19 mouse cellular contexts compared by ENCODE assay signal in the genomic region with DNA sequence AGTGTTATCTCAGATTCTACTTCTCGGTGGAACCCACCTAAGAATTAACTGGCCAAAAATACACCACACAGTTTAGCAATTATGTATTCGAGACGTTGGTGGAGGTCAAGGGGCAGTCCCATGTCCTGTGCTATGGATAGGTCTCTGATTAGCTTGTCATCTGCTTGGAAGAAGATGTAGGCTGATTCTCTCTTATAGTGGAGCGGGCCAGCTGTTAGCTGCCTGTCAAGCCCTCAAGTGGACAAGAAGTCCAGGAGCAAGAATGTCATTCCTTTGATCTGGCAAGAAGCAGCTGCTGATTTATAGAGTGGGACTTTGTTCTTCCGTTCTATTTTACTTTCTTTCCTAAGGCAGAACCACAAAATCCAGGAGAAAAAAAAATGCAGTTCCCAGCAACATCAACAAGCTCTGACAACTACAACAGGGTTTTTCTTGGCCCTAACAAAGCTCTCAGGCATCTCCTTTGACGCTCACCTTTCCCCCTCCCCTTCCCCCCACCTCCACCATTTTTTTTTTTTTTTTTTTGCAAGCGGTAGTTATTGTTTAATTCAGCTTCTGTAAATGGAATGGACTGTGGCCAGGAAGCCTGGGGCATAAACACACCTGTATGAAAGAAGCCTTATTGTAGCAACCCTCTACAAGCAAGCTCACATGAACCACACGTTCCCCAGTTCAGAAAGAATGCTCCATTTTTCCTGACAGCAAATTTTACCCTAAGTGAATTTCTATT.
DNase-seq lines count a peak whose midpoint lies in the region; ATAC-seq and TF ChIP-seq lines count a peak whose summit lies in the region.
"Had no signal": no experiment of that assay in that cellular context is flagged by ENCODE, and none has a peak within 500 bp of the region (broad histone marks: within the 10 kb centered on the region; RNA-seq: fewer than 3 reads in every experiment).

No protein-coding gene starts in this region.

- no peak overlapping the region for H3K9ac ChIP-seq in kidney, embryonic 15.5 days
- H3K9ac ChIP-seq in lung, embryonic 16.5 days (ENCODE audit: low read length): no peak overlapping the region
- no peak overlapping the region for H3K9ac ChIP-seq in limb, embryonic 13.5 days
- H3K9ac ChIP-seq: limb, embryonic 15.5 days; neural tube, embryonic 12.5 days had no signal

- no peaks in the 10 kb centered on the region for H3K27me3 ChIP-seq in heart, embryonic 10.5 days (ENCODE audit: insufficient read depth, poor library complexity, severe bottlenecking)
- no peaks in the 10 kb centered on the region for H3K27me3 ChIP-seq in kidney, embryonic 15.5 days
- no peaks in the 10 kb centered on the region; the same call in 1 of the 2 replicates for H3K27me3 ChIP-seq in kidney, adult 2 months (replicated peaks; ENCODE audit: control insufficient read depth, insufficient read depth, low read length)
- H3K27me3 ChIP-seq in lung, embryonic 16.5 days (ENCODE audit: control insufficient read depth, insufficient read depth, low read depth, low read length): no peaks in the 10 kb centered on the region
- H3K27me3 ChIP-seq in limb, embryonic 13.5 days: peaks cover 20% of the 10 kb centered on the region
- H3K27me3 ChIP-seq: neural tube, embryonic 12.5 days had no signal

- no peaks in the 10 kb centered on the region for H3K36me3 ChIP-seq in heart, embryonic 10.5 days
- H3K36me3 ChIP-seq in kidney, embryonic 15.5 days: no peaks in the 10 kb centered on the region
- no peaks in the 10 kb centered on the region for H3K36me3 ChIP-seq in kidney, adult 2 months (ENCODE audit: control insufficient read depth, insufficient read depth, low read length)
- no peaks in the 10 kb centered on the region for H3K36me3 ChIP-seq in lung, embryonic 16.5 days (ENCODE audit: control insufficient read depth, insufficient read depth, low read length)
- no peaks in the 10 kb centered on the region for H3K36me3 ChIP-seq in limb, embryonic 13.5 days
- H3K36me3 ChIP-seq: limb, embryonic 15.5 days; neural tube, embryonic 12.5 days had no signal

- ATAC-seq in kidney, embryonic 15.5 days (replicated peaks; ENCODE audit: low FRiP score): peak; percentile 46
- ATAC-seq in lung, embryonic 16.5 days (ENCODE audit: low read depth): peak; percentile 76; the same call in 1 of the 2 replicates
- peak; percentile 19; the same call in 1 of the 2 replicates for ATAC-seq in limb, embryonic 13.5 days (ENCODE audit: low FRiP score, low read depth)
- ATAC-seq: intestine, postnatal 0 days had no signal

- no peaks in the 10 kb centered on the region for H3K9me3 ChIP-seq in heart, embryonic 10.5 days
- H3K9me3 ChIP-seq in kidney, embryonic 15.5 days (replicated peaks): no peaks in the 10 kb centered on the region
- no peaks in the 10 kb centered on the region for H3K9me3 ChIP-seq in lung, embryonic 16.5 days (ENCODE audit: control insufficient read depth, low read length)
- no peaks in the 10 kb centered on the region for H3K9me3 ChIP-seq in limb, embryonic 13.5 days
- H3K9me3 ChIP-seq: limb, embryonic 15.5 days; neural tube, embryonic 12.5 days had no signal

- DNase-seq in heart, embryonic 10.5 days (ENCODE audit: low spot score): no peak
- no peak for DNase-seq in heart, postnatal 4 days
- no peak for DNase-seq in kidney, adult 2 months
- DNase-seq in lung, postnatal 14 days: no peak
- DNase-seq in left cerebral cortex, postnatal 4 days: no peak
- DNase-seq: adrenal gland, adult 8-10 months; cerebellum, postnatal 10 days; embryo, embryonic 11 days; gastrocnemius, adult 2 months; heart, adult 18-20 months; right cerebral cortex, postnatal 25 days had no signal

- H3K4me3 ChIP-seq in heart, embryonic 10.5 days: no peak overlapping the region
- H3K4me3 ChIP-seq in kidney, embryonic 15.5 days (replicated peaks): no peak overlapping the region
- H3K4me3 ChIP-seq in kidney, adult 2 months (ENCODE audit: insufficient read depth, low read depth, low read length): no peak overlapping the region
- H3K4me3 ChIP-seq in lung, embryonic 16.5 days (ENCODE audit: low read length): no peak overlapping the region
- no peak overlapping the region for H3K4me3 ChIP-seq in limb, embryonic 13.5 days
- H3K4me3 ChIP-seq: gastrocnemius, adult 2 months; left cerebral cortex, adult 2 months; limb, embryonic 15.5 days; neural tube, embryonic 12.5 days had no signal

- H3K4me2 ChIP-seq in kidney, embryonic 15.5 days: no peak overlapping the region
- no peak overlapping the region for H3K4me2 ChIP-seq in lung, embryonic 16.5 days (ENCODE audit: low read depth, low read length)
- H3K4me2 ChIP-seq in limb, embryonic 13.5 days (replicated peaks): no peak overlapping the region
- H3K4me2 ChIP-seq: limb, embryonic 15.5 days; neural tube, embryonic 12.5 days had no signal

- peaks cover 46% of the 10 kb centered on the region for H3K4me1 ChIP-seq in heart, embryonic 10.5 days
- H3K4me1 ChIP-seq in kidney, embryonic 15.5 days: peaks cover 56% of the 10 kb centered on the region
- H3K4me1 ChIP-seq in kidney, adult 2 months (ENCODE audit: control insufficient read depth, insufficient read depth, low read length): peaks cover 3% of the 10 kb centered on the region; the same call in 1 of the 2 replicates
- peaks cover 8% of the 10 kb centered on the region for H3K4me1 ChIP-seq in lung, embryonic 16.5 days (replicated peaks; ENCODE audit: control insufficient read depth, insufficient read depth, low read length)
- H3K4me1 ChIP-seq in limb, embryonic 13.5 days: peaks cover 18% of the 10 kb centered on the region
- H3K4me1 ChIP-seq: limb, embryonic 15.5 days had no signal

- no peak for TF ChIP-seq CTCF in kidney, adult 2 months (conservative IDR thresholded peaks at IDR 0.05; ENCODE audit: insufficient read depth, insufficient read length, low read depth, low read length)

- TF ChIP-seq POLR2A in kidney, adult 2 months (IDR thresholded peaks at IDR 0.05; ENCODE audit: low read depth, low read length): no peak

- H3K27ac ChIP-seq in heart, embryonic 10.5 days: peak overlapping the region; percentile 10
- peak overlapping the region; percentile 66 for H3K27ac ChIP-seq in kidney, embryonic 15.5 days
- no peak overlapping the region for H3K27ac ChIP-seq in kidney, adult 2 months (ENCODE audit: insufficient read depth, low read depth, low read length)
- no peak overlapping the region for H3K27ac ChIP-seq in lung, embryonic 16.5 days (ENCODE audit: low read length)
- H3K27ac ChIP-seq in limb, embryonic 13.5 days: no peak overlapping the region
- H3K27ac ChIP-seq: gastrocnemius, adult 2 months; left cerebral cortex, adult 2 months; limb, embryonic 15.5 days; neural tube, embryonic 12.5 days; stomach, postnatal 0 days had no signal

- 34% methylated on average over 8 of the region's 8 CpGs for WGBS in heart, embryonic 10.5 days
- WGBS in kidney, embryonic 15.5 days: 36% methylated on average over 8 of the region's 8 CpGs
- WGBS in kidney, adult 2 months: 28% methylated on average over 8 of the region's 8 CpGs
- WGBS in lung, embryonic 16.5 days: 24% methylated on average over 8 of the region's 8 CpGs
- WGBS in limb, embryonic 13.5 days: 33% methylated on average over 8 of the region's 8 CpGs

- intact Hi-C loops in left cerebral cortex, postnatal 4 days (cut with DNase I): no loop called here

Comparison
In these comparisons a context has a peak if more than half of its experiments do, and no peak if none do; other contexts are left out.
1. H3K27ac ChIP-seq: peak in heart, embryonic 10.5 days (single experiment) and kidney, embryonic 15.5 days (single experiment); none in kidney, adult 2 months (single experiment), lung, embryonic 16.5 days (single experiment) and limb, embryonic 13.5 days (single experiment).
2. ATAC-seq: peak in every context shown above with its lines; median percentile 76 in lung, embryonic 16.5 days; 46 in kidney, embryonic 15.5 days; 19 in limb, embryonic 13.5 days.